In the genomic region with DNA sequence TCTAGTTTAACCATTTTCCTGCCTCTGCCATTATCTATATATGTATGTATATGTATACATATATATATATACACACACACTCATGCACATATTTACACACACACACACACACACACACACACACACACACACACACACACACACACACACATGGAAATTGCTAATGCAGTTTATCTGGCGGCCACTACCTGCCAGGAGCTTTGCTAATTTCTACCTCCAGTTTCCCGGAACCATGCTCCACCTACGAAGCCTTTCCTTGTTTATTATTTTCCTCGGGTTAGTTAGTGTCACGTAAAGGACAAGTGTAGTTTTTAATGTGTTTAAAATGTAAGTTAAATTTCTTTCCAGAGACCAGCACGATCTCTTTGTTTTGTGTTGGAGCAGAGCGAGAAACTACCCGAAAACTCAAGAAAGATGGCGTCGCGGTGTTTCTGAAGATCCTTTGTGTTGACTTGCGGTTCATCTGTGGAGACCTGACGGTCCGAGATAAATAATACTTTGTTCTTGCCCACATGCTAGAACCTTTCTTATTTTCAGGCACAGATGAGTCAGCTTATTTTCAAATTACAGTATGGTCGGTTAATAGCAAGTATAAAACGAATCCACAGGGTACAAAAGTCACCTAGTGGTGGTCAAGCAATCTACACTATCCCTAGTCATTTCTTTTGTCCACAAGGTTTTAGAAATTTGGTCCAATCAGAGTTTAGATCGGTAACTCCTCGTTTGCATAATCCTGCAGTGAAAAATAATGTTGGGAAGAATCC, we compare ENCODE assay signal across 8 mouse cellular contexts. TPM values are rescaled to one million over a fixed set of nuclear protein-coding genes. Genes with fewer than 3 reads are reported as not detected.
DNase-seq lines count a peak whose midpoint lies in the region; ATAC-seq lines count a peak whose summit lies in the region.

No protein-coding gene starts in this region.

- H3K27me3 ChIP-seq in embryonic facial prominence, embryonic 15.5 days: no peaks in the 10 kb centered on the region
- H3K27me3 ChIP-seq in hindbrain, embryonic 13.5 days: no peaks in the 10 kb centered on the region
- H3K27me3 ChIP-seq in liver, embryonic 16.5 days (ENCODE audit: control insufficient read depth, insufficient read depth, low read depth, low read length): no peaks in the 10 kb centered on the region

- H3K27ac ChIP-seq in embryonic facial prominence, embryonic 15.5 days (replicated peaks): peak overlapping the region; percentile 96
- H3K27ac ChIP-seq in hindbrain, embryonic 13.5 days: peak overlapping the region; percentile 95
- H3K27ac ChIP-seq in liver, embryonic 16.5 days (ENCODE audit: low read length): peak overlapping the region; percentile 98

- H3K9me3 ChIP-seq in embryonic facial prominence, embryonic 15.5 days (replicated peaks): no peaks in the 10 kb centered on the region
- no peaks in the 10 kb centered on the region for H3K9me3 ChIP-seq in hindbrain, embryonic 13.5 days
- H3K9me3 ChIP-seq in liver, embryonic 16.5 days (replicated peaks; ENCODE audit: control insufficient read depth, low read length): no peaks in the 10 kb centered on the region

- DNase-seq in adrenal gland, postnatal 10 days: peak; percentile 42
- DNase-seq in adrenal gland, postnatal 4 days (ENCODE audit: low spot score in 2 of 2): no peak
- DNase-seq in spleen, postnatal 36 days (ENCODE audit: low spot score in 2 of 2): peak; percentile 27 to 54
- DNase-seq in spleen, adult 18-20 months: no peak
- peak; percentile 54 for DNase-seq in retina, postnatal 7 days (ENCODE audit: low read depth, low spot score)

- 2% methylated on average over 18 of the region's 18 CpGs for WGBS in embryonic facial prominence, embryonic 15.5 days
- 4% methylated on average over 18 of the region's 18 CpGs for WGBS in hindbrain, embryonic 13.5 days
- 2% methylated on average over 18 of the region's 18 CpGs for WGBS in liver, embryonic 16.5 days (ENCODE audit: insufficient replicate concordance)

- H3K4me2 ChIP-seq in embryonic facial prominence, embryonic 15.5 days (replicated peaks): peak overlapping the region; percentile 61
- H3K4me2 ChIP-seq in hindbrain, embryonic 13.5 days: peak overlapping the region; percentile 75
- H3K4me2 ChIP-seq in liver, embryonic 16.5 days (ENCODE audit: low read depth, low read length): peak overlapping the region; percentile 81

- peak overlapping the region; percentile 52 for H3K4me3 ChIP-seq in embryonic facial prominence, embryonic 15.5 days (replicated peaks)
- peak overlapping the region; percentile 46 for H3K4me3 ChIP-seq in hindbrain, embryonic 13.5 days
- peak overlapping the region; percentile 60 for H3K4me3 ChIP-seq in liver, embryonic 16.5 days (ENCODE audit: low read depth, low read length)

- ATAC-seq in embryonic facial prominence, embryonic 15.5 days (ENCODE audit: insufficient number of reproducible peaks, low FRiP score, low TSS enrichment, low read depth): 0 out of 2 replicates have a peak, but pooled peaks have one; percentile 34
- peak; percentile 65 for ATAC-seq in hindbrain, embryonic 13.5 days (ENCODE audit: low FRiP score)
- ATAC-seq in liver, embryonic 16.5 days (ENCODE audit: low read depth): no peak

- H3K36me3 ChIP-seq in embryonic facial prominence, embryonic 15.5 days: no peaks in the 10 kb centered on the region
- H3K36me3 ChIP-seq in hindbrain, embryonic 13.5 days: no peaks in the 10 kb centered on the region
- H3K36me3 ChIP-seq in liver, embryonic 16.5 days (ENCODE audit: control insufficient read depth, insufficient read depth): no peaks in the 10 kb centered on the region

- H3K9ac ChIP-seq in embryonic facial prominence, embryonic 15.5 days: peak overlapping the region; percentile 40; the same call in 1 of the 2 replicates
- H3K9ac ChIP-seq in hindbrain, embryonic 13.5 days: peak overlapping the region; percentile 66
- peak overlapping the region; percentile 71 for H3K9ac ChIP-seq in liver, embryonic 16.5 days (ENCODE audit: low read depth, low read length)

- no peaks in the 10 kb centered on the region for H3K4me1 ChIP-seq in embryonic facial prominence, embryonic 15.5 days
- peaks cover 3% of the 10 kb centered on the region; the same call in 1 of the 2 replicates for H3K4me1 ChIP-seq in hindbrain, embryonic 13.5 days (replicated peaks)
- peaks cover 27% of the 10 kb centered on the region for H3K4me1 ChIP-seq in liver, embryonic 16.5 days (ENCODE audit: control insufficient read depth, low read depth, low read length)

RNA-seq across cellular contexts. Expression of a gene that starts 0.7 kb away (rescaled TPM):
- 100 to 1,000 TPM; 246 to 271 TPM for total RNA-seq in adrenal gland, postnatal 10 days (2021)
- 100 to 1,000 TPM; 399 to 448 TPM for total RNA-seq in adrenal gland, postnatal 4 days (2021)
- 3.7 and 4.4 TPM in 2 replicates for polyA plus RNA-seq in embryonic facial prominence, embryonic 15.5 days (2015; fragmentation: Nextera tagmentation; extraction: Ambion mirVana)
- polyA plus RNA-seq in hindbrain, embryonic 13.5 days (2015; fragmentation: Nextera tagmentation; extraction: Ambion mirVana): 2.1 and 2.8 TPM in 2 replicates
- polyA plus RNA-seq in liver, embryonic 16.5 days (2015; fragmentation: Nextera tagmentation; extraction: Ambion mirVana): 3.4 and 4.2 TPM in 2 replicates

RNA-seq across cellular contexts. Expression of a gene that starts 8.1 kb away (rescaled TPM):
- 10 to 100 TPM; 54.9 to 55.0 TPM for total RNA-seq in adrenal gland, postnatal 10 days (2021)
- 10 to 100 TPM; 79.7 to 95.7 TPM for total RNA-seq in adrenal gland, postnatal 4 days (2021)
- 53.3 and 77.8 TPM in 2 replicates for polyA plus RNA-seq in embryonic facial prominence, embryonic 15.5 days (2015; fragmentation: Nextera tagmentation; extraction: Ambion mirVana)
- 26.4 and 29.3 TPM in 2 replicates for polyA plus RNA-seq in hindbrain, embryonic 13.5 days (2015; fragmentation: Nextera tagmentation; extraction: Ambion mirVana)
- 63.6 and 96.6 TPM in 2 replicates for polyA plus RNA-seq in liver, embryonic 16.5 days (2015; fragmentation: Nextera tagmentation; extraction: Ambion mirVana)

RNA-seq across cellular contexts. Expression of a gene that starts 8.3 kb away (rescaled TPM):
- 100 to 1,000 TPM; 395 to 462 TPM for total RNA-seq in adrenal gland, postnatal 10 days (2021)
- total RNA-seq in adrenal gland, postnatal 4 days (2021): 100 to 1,000 TPM; 627 to 705 TPM
- 6.5 and 8.3 TPM in 2 replicates for polyA plus RNA-seq in embryonic facial prominence, embryonic 15.5 days (2015; fragmentation: Nextera tagmentation; extraction: Ambion mirVana)
- 2.8 TPM in 2 replicates for polyA plus RNA-seq in hindbrain, embryonic 13.5 days (2015; fragmentation: Nextera tagmentation; extraction: Ambion mirVana)
- 10.6 and 13.5 TPM in 2 replicates for polyA plus RNA-seq in liver, embryonic 16.5 days (2015; fragmentation: Nextera tagmentation; extraction: Ambion mirVana)

RNA-seq across cellular contexts. Expression of a gene that starts 9.8 kb away (rescaled TPM):
- 10 to 100 TPM; 27.8 to 32.6 TPM for total RNA-seq in adrenal gland, postnatal 10 days (2021)
- 10 to 100 TPM; 48.3 to 57.6 TPM for total RNA-seq in adrenal gland, postnatal 4 days (2021)
- polyA plus RNA-seq in embryonic facial prominence, embryonic 15.5 days (2015; fragmentation: Nextera tagmentation; extraction: Ambion mirVana): 0.44 and 0.55 TPM in 2 replicates
- 0.10 and 0.16 TPM in 2 replicates for polyA plus RNA-seq in hindbrain, embryonic 13.5 days (2015; fragmentation: Nextera tagmentation; extraction: Ambion mirVana)
- polyA plus RNA-seq in liver, embryonic 16.5 days (2015; fragmentation: Nextera tagmentation; extraction: Ambion mirVana): 1.2 and 1.4 TPM in 2 replicates

RNA-seq across cellular contexts. Expression of a gene that starts 11.1 kb away (rescaled TPM):
- total RNA-seq in adrenal gland, postnatal 10 days (2021): 100 to 1,000 TPM; 168 to 215 TPM
- 100 to 1,000 TPM; 297 to 360 TPM for total RNA-seq in adrenal gland, postnatal 4 days (2021)
- 2.8 and 3.7 TPM in 2 replicates for polyA plus RNA-seq in embryonic facial prominence, embryonic 15.5 days (2015; fragmentation: Nextera tagmentation; extraction: Ambion mirVana)
- 1.2 and 3.0 TPM in 2 replicates for polyA plus RNA-seq in hindbrain, embryonic 13.5 days (2015; fragmentation: Nextera tagmentation; extraction: Ambion mirVana)
- polyA plus RNA-seq in liver, embryonic 16.5 days (2015; fragmentation: Nextera tagmentation; extraction: Ambion mirVana): 3.7 and 5.9 TPM in 2 replicates

Comparison
In these comparisons a context has a peak if more than half of its experiments do, and no peak if none do; other contexts are left out.
1. DNase-seq: peak in adrenal gland, postnatal 10 days (single experiment), spleen, postnatal 36 days (2 of 2) and retina, postnatal 7 days (single experiment); none in adrenal gland, postnatal 4 days (0 of 2) and spleen, adult 18-20 months (0 of 2).
2. Peak in every context shown above with its lines, with median percentiles within 50 percentile points of each other: H3K27ac ChIP-seq, H3K4me2 ChIP-seq, H3K4me3 ChIP-seq and H3K9ac ChIP-seq.